Mouse (Mus musculus) MEL (cell line): ENCODE results near the gene Snx12. TPM values are rescaled to one million over a fixed set of nuclear protein-coding genes. Genes with fewer than 3 reads are reported as not detected.

Experiments used
- DNase-seq: peaks from one replicate; pipeline ENCODE4 v3.0.0; 2011; ENCODE audit warnings: low read depth, low spot score
- H3K27ac ChIP-seq: 2 replicates; pipeline ENCODE4 v1.5.1; 2012; ENCODE audit warnings: low read depth, mild to moderate bottlenecking, control low read depth, low read length, moderate library complexity; ENCODE audit not compliant: control insufficient read depth
- H3K27me3 ChIP-seq, 2 experiments: fragments of 150-350 bp in 1 of 2; sonication (generic) in 1 of 2; 2 replicates each; pipeline ENCODE4 v1.6.1; 2012; ENCODE audit warnings: low read length in 2 of 2, mild to moderate bottlenecking in 2 of 2, improper control_type of control experiment in 1 of 2, moderate library complexity in 1 of 2; ENCODE audit not compliant: insufficient read depth in 2 of 2, control insufficient read depth in 1 of 2
- H3K36me3 ChIP-seq, 2 experiments: 2 replicates each; pipeline ENCODE4 v1.6.1; 2012 to 2014; ENCODE audit warnings: low read length in 2 of 2, improper control_type of control experiment in 1 of 2, inconsistent platforms in 1 of 2, mild to moderate bottlenecking in 1 of 2; ENCODE audit not compliant: insufficient read depth in 2 of 2, control insufficient read depth in 1 of 2
- H3K4me1 ChIP-seq, 2 experiments: fragments of 150-350 bp in 1 of 2; sonication (generic) in 1 of 2; 2 replicates each; pipeline ENCODE4 v1.6.1; 2012; ENCODE audit warnings: low read length in 2 of 2, improper control_type of control experiment in 1 of 2, mild to moderate bottlenecking in 1 of 2; ENCODE audit not compliant: insufficient read depth in 2 of 2, control insufficient read depth in 1 of 2
- H3K4me3 ChIP-seq, 2 experiments: fragments of 150-350 bp in 1 of 2; sonication (generic) in 1 of 2; 2 replicates each; pipeline ENCODE4 v1.5.1; 2012; ENCODE audit warnings: low read depth in 2 of 2, low read length in 2 of 2, mild to moderate bottlenecking in 2 of 2, moderate library complexity in 2 of 2, control low read depth in 1 of 2, improper control_type of control experiment in 1 of 2; ENCODE audit not compliant: control insufficient read depth in 1 of 2, insufficient read depth in 1 of 2
- H3K79me2 ChIP-seq: 2 replicates; pipeline ENCODE4 v1.6.1; 2012; ENCODE audit warnings: mild to moderate bottlenecking, low read length, moderate library complexity; ENCODE audit not compliant: control insufficient read depth, poor library complexity, insufficient read depth
- H3K9ac ChIP-seq: 2 replicates; pipeline ENCODE4 v1.6.1; 2012; ENCODE audit warnings: low read depth, mild to moderate bottlenecking, control low read depth, low read length, moderate library complexity; ENCODE audit not compliant: control insufficient read depth, poor library complexity, severe bottlenecking
- H3K9me3 ChIP-seq: fragments of 150-350 bp; sonication (generic); replicated peaks from 2 replicates; pipeline ENCODE4 v1.6.1; 2012; ENCODE audit warnings: mild to moderate bottlenecking, low read length, improper control_type of control experiment, moderate library complexity; ENCODE audit not compliant: insufficient read depth
- BHLHE40 ChIP-seq: IDR thresholded peaks from 2 replicates; pipeline ENCODE4 v1.6.1; 2012; ENCODE audit warnings: low read depth, mild to moderate bottlenecking, inconsistent platforms, low read length, improper control_type of control experiment, borderline replicate concordance
- ELF1 ChIP-seq: IDR thresholded peaks from 2 replicates; pipeline ENCODE4 v1.6.1; 2014; ENCODE audit warnings: low read depth, mild to moderate bottlenecking, inconsistent platforms, low read length, improper control_type of control experiment, moderate library complexity
- ETS1 ChIP-seq: IDR thresholded peaks from 2 replicates; pipeline ENCODE4 v1.6.1; 2012; ENCODE audit warnings: low read depth, mild to moderate bottlenecking, inconsistent platforms, low read length, improper control_type of control experiment, moderate library complexity
- GABPA ChIP-seq: IDR thresholded peaks from 2 replicates; pipeline ENCODE4 v1.6.1; 2012; ENCODE audit warnings: low read depth, mild to moderate bottlenecking, inconsistent platforms, low read length, improper control_type of control experiment, moderate library complexity
- GATA1 ChIP-seq: IDR thresholded peaks from 2 replicates; pipeline ENCODE4 v1.6.1; 2011; ENCODE audit warnings: low read depth, low read length, improper control_type of control experiment
- JUND ChIP-seq: IDR thresholded peaks from 2 replicates; pipeline ENCODE4 v1.6.1; 2011; ENCODE audit warnings: low read depth, mild to moderate bottlenecking, improper control_type of control experiment, low read length
- MAFK ChIP-seq: IDR thresholded peaks from 2 replicates; pipeline ENCODE4 v1.6.1; 2011; ENCODE audit warnings: low read depth, mild to moderate bottlenecking, low read length, improper control_type of control experiment, borderline replicate concordance
- MAZ ChIP-seq: IDR thresholded peaks from 2 replicates; pipeline ENCODE4 v1.6.1; 2012; ENCODE audit warnings: low read depth, mild to moderate bottlenecking, inconsistent platforms, low read length, improper control_type of control experiment
- MEF2A ChIP-seq: IDR thresholded peaks from 2 replicates; pipeline ENCODE4 v1.6.1; 2014; ENCODE audit warnings: low read depth, mild to moderate bottlenecking, inconsistent platforms, low read length, improper control_type of control experiment; ENCODE audit not compliant: poor library complexity, insufficient replicate concordance, severe bottlenecking; ENCODE audit errors: extremely low read depth
- MXI1 ChIP-seq: IDR thresholded peaks from 2 replicates; pipeline ENCODE4 v1.6.1; 2011; ENCODE audit warnings: mild to moderate bottlenecking, low read depth, low read length, improper control_type of control experiment
- MYB ChIP-seq: IDR thresholded peaks from 2 replicates; pipeline ENCODE4 v1.6.1; 2011; ENCODE audit warnings: mild to moderate bottlenecking, low read depth, low read length, improper control_type of control experiment
- MYC ChIP-seq: IDR thresholded peaks from 2 replicates; pipeline ENCODE4 v1.6.1; 2011; ENCODE audit warnings: low read depth, mild to moderate bottlenecking, low read length, improper control_type of control experiment, moderate library complexity
- NRF1 ChIP-seq: IDR thresholded peaks from 2 replicates; pipeline ENCODE4 v1.6.1; 2014; ENCODE audit warnings: low read depth, mild to moderate bottlenecking, inconsistent platforms, low read length, improper control_type of control experiment, moderate library complexity; ENCODE audit not compliant: poor library complexity, insufficient read depth, severe bottlenecking
- RCOR1 ChIP-seq: IDR thresholded peaks from 2 replicates; pipeline ENCODE4 v1.6.1; 2012; ENCODE audit warnings: low read depth, mild to moderate bottlenecking, inconsistent platforms, low read length, improper control_type of control experiment
- SIN3A ChIP-seq: IDR thresholded peaks from 2 replicates; pipeline ENCODE4 v1.6.1; 2012; ENCODE audit warnings: low read length, improper control_type of control experiment, inconsistent platforms
- TBP ChIP-seq: IDR thresholded peaks from 2 replicates; pipeline ENCODE4 v1.8.0; 2011; ENCODE audit warnings: low read depth, low read length, improper control_type of control experiment
- TCF12 ChIP-seq: IDR thresholded peaks from 2 replicates; pipeline ENCODE4 v1.6.1; 2014; ENCODE audit warnings: low read depth, mild to moderate bottlenecking, inconsistent platforms, low read length, improper control_type of control experiment, moderate library complexity
- UBTF ChIP-seq: IDR thresholded peaks from 2 replicates; pipeline ENCODE4 v1.6.1; 2012; ENCODE audit warnings: low read depth, mild to moderate bottlenecking, inconsistent platforms, low read length, improper control_type of control experiment, moderate library complexity, borderline replicate concordance; ENCODE audit not compliant: insufficient read depth
- USF2 ChIP-seq, 2 experiments: IDR thresholded peaks; 2 replicates each; pipeline ENCODE4 v1.6.1; 2011 to 2012; ENCODE audit warnings: improper control_type of control experiment in 2 of 2, low read length in 2 of 2, borderline replicate concordance in 1 of 2, inconsistent platforms in 1 of 2, low read depth in 1 of 2, mild to moderate bottlenecking in 1 of 2; ENCODE audit not compliant: insufficient read depth in 1 of 2
- ZC3H11A ChIP-seq: IDR thresholded peaks from 2 replicates; pipeline ENCODE4 v1.6.1; 2012; ENCODE audit warnings: low read depth, mild to moderate bottlenecking, inconsistent platforms, low read length, improper control_type of control experiment
- ZNF384 ChIP-seq: IDR thresholded peaks from 2 replicates; pipeline ENCODE4 v1.6.1; 2012; ENCODE audit warnings: low read depth, mild to moderate bottlenecking, inconsistent platforms, low read length, improper control_type of control experiment
- polyA plus RNA-seq, 2 experiments: library from polyadenylated mRNA; stranded (reverse) in 1 of 2; unstranded in 1 of 2; fragments of >175 nt in 1 of 2; fragments of >200 nt in 1 of 2; gene quantifications; 2 replicates each; pipeline versions ENCODE4 v1.2.1 to v1.2.4; 2012; ENCODE audit warnings: low replicate concordance in 2 of 2, low read depth in 1 of 2; ENCODE audit not compliant: insufficient read length in 2 of 2, insufficient read depth in 1 of 2, missing spikeins in 1 of 2
- total RNA-seq: library from RNA; depleted of rRNA; stranded (reverse); fragments of 300-350 nt; gene quantifications from 2 replicates; pipeline ENCODE4 v1.2.3, GENCODE M21; 2012

Snx12 gene
- total and polyA plus RNA-seq, 3 experiments = 22.7 to 32.5 TPM; not detected in 1

DNA sequence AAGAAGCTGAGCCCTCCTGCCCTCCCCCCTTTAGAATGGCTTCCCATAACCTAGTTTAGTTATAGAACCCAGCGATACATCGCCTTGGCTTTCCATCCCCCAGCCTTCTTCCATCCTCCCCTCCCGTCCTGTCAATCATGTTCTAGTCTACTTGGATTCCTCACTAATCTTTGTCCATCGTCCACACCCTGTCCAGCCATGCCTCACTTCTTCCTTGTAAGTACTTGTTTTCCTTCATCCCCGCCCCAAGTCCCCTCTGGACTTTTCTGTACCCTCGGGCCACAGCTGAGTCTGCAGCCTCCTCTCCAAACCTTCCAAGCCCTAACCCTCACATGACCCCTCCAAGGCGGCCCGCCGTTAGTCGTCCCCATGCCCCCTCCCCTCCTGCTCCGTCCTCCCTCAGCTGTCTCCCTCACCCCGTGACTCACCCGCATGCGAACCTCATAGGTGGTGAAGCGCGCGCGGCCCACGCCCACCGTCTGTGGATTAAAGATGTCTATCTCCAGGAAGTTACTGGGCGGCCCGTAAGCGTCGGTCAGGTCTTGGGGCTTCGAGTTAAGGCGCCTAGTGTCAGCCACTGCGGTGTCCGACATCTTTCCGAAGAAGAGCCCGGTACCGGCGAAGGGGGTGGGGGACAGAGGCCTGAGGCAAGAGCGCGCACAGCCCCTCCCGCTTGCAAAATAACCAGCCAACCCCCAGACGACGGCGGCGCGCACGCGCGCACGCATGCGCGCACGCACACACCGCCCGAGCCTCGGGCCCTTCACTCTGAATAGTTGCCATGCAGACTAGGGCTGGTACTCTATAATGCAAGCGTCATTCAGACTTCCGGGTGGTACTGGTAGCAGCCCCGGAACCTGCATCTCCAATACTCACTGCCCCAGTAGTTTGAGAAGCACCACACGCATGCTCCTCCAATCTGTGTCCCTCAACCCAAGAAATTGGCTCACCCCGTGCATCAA lies at the start of gene Snx12 (continued):
- TF ChIP-seq NRF1 = peak; percentile 84
- TF ChIP-seq MEF2A = no peak
- peak; percentile 64 for TF ChIP-seq RCOR1
- peak; percentile 88 for TF ChIP-seq SIN3A

DNA sequence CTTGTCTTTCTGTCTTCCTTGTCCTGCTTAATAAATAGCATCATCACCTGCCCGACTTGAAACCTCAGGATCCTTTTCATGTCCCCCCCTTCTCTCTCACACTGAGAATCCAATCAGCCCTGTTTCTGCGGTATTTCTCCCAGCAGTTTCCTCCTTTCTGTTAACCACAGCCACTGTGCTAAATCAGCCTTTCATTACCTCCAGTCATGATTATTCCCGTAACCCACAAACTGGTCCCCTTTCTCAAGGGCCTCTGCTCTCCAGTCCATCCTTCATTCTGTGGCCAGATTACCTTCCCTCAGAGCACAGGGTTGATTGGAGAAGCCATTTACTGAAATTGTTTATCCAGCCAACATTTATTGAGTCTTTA lies 46.4 kb upstream of the Snx12 start, which contains the start of gene Gm20489:
Gene Gm20489 (minus strand): TSS at position 269 of the 370 bp plus-strand sequence.
- H3K36me3 ChIP-seq = peaks cover 0 to 9% of the 10 kb centered on the region in 2 experiments; a peak in 2 of 4 replicates
- TF ChIP-seq MAFK (no peak), MAZ (no peak), GABPA (no peak)
- DNase-seq = no peak
- H3K4me1 ChIP-seq = peaks cover 6 to 10% of the 10 kb centered on the region in 2 experiments; a peak in 3 of 4 replicates
- H3K9me3 ChIP-seq = no peaks in the 10 kb centered on the region
- peak within 1 kb of the TSS; percentile 31 for H3K9ac ChIP-seq
- peak within 1 kb of the TSS; percentile 22 to 33; a peak in 3 of 4 replicates for H3K4me3 ChIP-seq
- 0 out of 2 replicates have a peak within 1 kb of the TSS, but pooled peaks have one; percentile 4 for H3K27ac ChIP-seq
- H3K79me2 ChIP-seq = no peaks in the 10 kb centered on the region; the same call in 1 of the 2 replicates
- no peaks in the 10 kb centered on the region for H3K27me3 ChIP-seq

DNA sequence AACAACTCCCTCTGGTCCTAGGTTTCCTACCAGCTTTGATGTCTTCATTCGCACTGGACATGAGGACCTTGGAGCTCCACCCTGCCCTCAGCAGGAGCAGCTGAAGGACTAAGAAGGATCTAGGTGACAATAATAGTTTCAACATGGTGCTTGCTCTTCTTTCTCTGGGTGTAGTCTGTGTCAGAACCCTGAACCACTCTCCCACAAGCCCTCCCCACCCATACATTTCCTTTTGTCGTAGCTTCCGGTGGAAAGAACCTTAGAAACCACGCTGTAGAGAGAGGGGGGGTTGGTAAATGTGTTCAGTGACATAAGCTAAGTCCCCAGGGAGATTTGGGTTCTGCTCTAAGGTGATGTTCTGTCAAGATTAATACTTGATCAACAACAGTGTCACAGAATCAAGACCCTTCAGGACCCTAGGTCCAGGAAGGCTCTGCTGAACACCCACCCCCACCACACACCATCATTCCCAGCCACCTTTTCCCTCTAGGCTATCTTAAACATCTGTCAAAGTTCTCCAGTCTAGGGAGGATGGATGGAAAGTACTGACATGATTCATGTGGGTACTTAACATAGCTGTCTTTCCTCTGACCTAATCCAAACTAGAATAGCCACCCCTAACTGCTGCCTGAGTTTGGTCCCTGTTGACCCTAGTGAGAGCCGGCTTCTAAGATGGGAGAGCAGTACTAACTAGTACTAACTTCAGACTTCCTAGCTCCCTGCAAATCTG lies 45.8 kb upstream of the Snx12 start, which contains the start of gene Il2rg:
Gene Il2rg (minus strand): TSS at position 231 of the 730 bp plus-strand sequence.
- Histone ChIP-seq H3K27ac (0 out of 2 replicates have a peak within 1 kb of the TSS, but pooled peaks have one; percentile 4), H3K79me2 (no peaks in the 10 kb centered on the region), H3K9ac (peak within 1 kb of the TSS; percentile 31), H3K36me3 (peaks cover 0 to 7% of the 10 kb centered on the region in 2 experiments; a peak in 2 of 4 replicates), H3K4me3 (peak within 1 kb of the TSS; percentile 22 to 33; a peak in 3 of 4 replicates), H3K9me3 (no peaks in the 10 kb centered on the region), H3K4me1 (peaks cover 5 to 10% of the 10 kb centered on the region in 2 experiments; a peak in 3 of 4 replicates), H3K27me3 (no peaks in the 10 kb centered on the region)
- DNase-seq = no peak
- no peak for TF ChIP-seq ELF1
- no peak for TF ChIP-seq USF2 (IDR thresholded peaks at IDR 0.05; ENCODE audit: borderline replicate concordance in 1 of 2, insufficient read depth in 1 of 2, low read depth in 1 of 2, low read length in 2 of 2)
- no peak for TF ChIP-seq TCF12
- TF ChIP-seq RCOR1 = no peak
- no peak for TF ChIP-seq ETS1
- no peak for TF ChIP-seq MYC
- no peak for TF ChIP-seq MXI1
- TF ChIP-seq MYB = no peak
- no peak for TF ChIP-seq UBTF
- no peak for TF ChIP-seq GATA1
- no peak for TF ChIP-seq JUND
- TF ChIP-seq SIN3A = no peak
- TF ChIP-seq ZNF384 = no peak
- TF ChIP-seq MAFK = no peak
- TF ChIP-seq ZC3H11A = no peak
- no peak for TF ChIP-seq NRF1
- no peak for TF ChIP-seq BHLHE40
- TF ChIP-seq GABPA = no peak
- no peak for TF ChIP-seq TBP
